Mouse (Mus musculus): ENCODE data around the gene Tmem150c. TPM values are rescaled to one million over a fixed set of nuclear protein-coding genes. Genes with fewer than 3 reads are reported as not detected.

Tmem150c gene
- total RNA-seq, 1 experiment from 2014 or later = not detected

DNA sequence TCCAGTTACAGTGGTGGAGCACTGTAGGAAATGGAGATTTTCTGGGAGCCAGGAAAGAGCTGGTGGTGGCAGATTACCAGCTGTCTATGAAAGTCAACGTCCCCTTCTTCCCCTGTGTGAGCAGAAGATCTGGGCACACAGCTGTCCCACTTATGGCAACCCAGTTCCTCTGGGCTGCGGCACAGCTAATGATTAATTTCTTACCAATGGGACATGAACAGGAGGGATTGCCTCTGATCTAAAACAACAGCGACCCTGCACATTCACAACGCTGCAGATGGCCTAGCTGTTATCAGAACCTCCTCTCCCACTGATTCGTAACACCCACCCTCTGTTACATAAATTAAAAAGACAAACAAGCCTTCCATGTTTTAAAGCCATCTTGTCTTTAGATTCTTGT, 46.2 kb downstream of the Tmem150c start:
- no peak for ATAC-seq (ENCODE audit: extremely low read depth, insufficient number of reproducible peaks, low FRiP score, poor library complexity, severe bottlenecking)

DNA sequence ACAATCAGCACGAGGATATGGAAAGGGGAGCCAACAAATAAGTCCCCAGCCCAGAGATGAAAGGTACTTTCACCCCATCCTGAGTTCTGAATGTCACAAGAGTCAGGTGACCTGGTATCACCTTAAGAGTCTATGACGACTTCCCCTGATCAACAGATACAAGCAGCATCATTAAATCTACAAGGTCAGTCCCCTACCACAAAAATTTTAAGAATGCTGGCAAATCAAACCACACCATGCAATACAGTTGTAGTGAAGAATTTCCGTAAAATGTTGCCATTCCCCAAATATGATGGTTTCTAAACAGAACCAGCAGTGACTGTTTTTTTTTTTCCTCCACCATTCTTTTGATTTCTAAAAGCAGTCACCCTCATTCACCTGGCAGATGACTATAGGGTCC, 49.0 kb downstream of the Tmem150c start:
- no peak for ATAC-seq (ENCODE audit: extremely low read depth, insufficient number of reproducible peaks, low FRiP score, poor library complexity, severe bottlenecking)

DNA sequence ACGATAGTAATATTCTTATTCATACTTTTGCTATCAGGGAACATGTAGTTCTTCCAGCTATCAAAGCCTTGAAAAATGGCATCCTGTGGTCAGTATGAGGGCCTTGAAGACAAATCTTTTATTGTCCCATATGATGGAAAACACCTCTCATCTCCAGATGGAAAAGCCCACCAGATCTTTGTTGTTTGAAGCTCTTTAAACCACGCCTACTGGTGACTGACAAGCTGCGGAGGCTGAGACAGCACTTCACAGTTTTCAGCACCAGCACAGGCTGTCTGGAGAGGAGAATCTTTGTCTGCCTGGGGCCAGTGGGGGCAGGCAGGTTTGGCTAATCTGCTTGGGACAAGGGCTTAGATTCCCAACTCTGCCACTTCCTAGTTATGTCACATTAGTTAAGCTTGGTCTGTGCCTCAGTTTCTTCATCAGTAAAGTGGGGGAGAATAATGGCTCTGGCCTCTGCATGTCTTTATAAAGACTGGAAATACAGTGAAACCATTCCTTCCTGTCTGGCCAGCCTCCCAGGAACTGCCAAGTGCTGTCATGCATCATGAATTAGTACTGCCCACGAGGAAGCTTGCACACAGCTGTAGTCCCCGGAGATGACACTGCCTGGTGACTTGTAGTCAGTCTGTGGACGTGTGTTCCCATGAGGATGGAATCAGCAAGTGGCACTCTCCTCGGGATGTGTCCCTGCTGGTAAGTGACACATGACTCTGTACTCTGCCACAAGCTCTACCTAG, 49.9 kb downstream of the Tmem150c start:
- ATAC-seq (ENCODE audit: extremely low read depth, insufficient number of reproducible peaks, low FRiP score, poor library complexity, severe bottlenecking) = no peak

DNA sequence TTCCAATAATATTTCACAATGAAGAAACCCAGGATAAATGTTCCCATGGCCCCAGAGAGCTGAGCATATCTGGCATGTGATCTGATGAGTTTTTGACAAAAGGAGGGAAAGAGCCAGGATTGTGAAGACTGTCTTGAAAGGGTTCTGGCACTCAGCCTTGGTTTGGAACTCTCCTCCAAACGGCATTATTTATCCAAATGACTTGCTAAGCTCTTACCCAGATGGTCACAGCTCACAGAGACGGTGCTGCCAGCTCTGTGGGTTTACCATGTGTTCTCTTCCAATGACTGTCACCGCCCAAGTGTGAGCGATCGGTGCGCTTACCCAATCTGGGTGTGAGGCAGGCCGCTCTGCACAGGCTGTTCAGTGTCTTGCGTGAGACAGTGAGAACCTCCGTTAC, 50.7 kb downstream of the Tmem150c start:
- no peak for ATAC-seq (ENCODE audit: extremely low read depth, insufficient number of reproducible peaks, low FRiP score, poor library complexity, severe bottlenecking)

DNA sequence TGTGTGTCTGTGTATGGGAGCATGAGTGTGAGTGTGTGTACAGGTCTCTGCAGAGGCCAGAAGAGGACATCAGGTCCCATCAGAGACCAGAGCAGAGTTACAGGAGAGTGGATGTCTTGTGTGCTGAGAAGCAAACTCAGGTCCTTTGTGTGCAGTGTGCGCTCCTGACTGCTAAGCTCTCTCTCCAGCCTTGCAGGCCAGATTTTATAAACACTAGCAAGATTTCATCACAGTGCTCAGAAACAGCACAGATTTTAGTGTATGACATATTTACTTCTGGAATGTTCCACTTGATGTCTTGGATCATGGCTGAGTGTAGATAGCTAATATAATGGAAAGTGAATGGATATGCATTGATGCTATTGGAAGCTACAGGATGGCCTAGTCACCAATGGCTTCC, 57.2 kb downstream of the Tmem150c start:
- ATAC-seq (ENCODE audit: extremely low read depth, insufficient number of reproducible peaks, low FRiP score, poor library complexity, severe bottlenecking) = no peak

DNA sequence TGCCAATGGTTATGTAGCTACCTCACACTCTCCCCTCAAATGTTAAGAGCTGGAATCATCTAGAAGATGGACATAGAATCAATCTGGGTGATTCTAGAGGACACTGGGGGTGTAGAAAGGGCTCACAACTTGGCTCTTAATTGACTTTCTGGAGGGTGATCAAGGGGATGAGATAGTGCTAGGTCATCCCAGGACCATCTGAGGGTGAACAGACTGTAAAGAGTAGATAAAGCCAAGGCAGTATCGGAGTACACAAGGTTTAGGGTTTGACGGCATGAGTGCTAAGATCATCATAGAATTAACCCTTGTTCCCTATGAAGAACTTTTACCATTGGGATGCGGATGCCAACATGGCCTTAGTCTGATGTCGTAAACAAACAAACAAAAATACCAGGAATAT, 61.6 kb downstream of the Tmem150c start:
- ATAC-seq (ENCODE audit: extremely low read depth, insufficient number of reproducible peaks, low FRiP score, poor library complexity, severe bottlenecking) = no peak

DNA sequence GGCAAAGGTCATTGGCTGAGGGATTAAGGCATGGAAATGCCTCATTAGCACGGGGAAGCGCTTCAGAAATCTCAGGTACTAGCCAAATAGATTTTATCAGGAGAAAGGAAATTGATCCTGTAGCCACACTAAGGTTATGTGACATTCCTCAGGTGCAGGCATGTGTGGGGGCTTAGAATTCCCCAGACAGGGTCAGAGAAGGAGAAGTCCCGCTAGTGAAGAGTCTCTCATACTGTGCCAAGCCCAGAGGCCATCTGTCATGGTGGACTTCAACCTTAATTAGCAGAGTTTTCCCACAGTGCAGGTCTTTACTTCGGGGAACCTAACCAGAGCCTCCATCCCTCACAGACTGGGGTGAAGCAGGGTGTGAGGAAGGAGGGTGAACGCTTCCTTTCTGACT, 62.7 kb downstream of the Tmem150c start:
- no peak for ATAC-seq (ENCODE audit: extremely low read depth, insufficient number of reproducible peaks, low FRiP score, poor library complexity, severe bottlenecking)

DNA sequence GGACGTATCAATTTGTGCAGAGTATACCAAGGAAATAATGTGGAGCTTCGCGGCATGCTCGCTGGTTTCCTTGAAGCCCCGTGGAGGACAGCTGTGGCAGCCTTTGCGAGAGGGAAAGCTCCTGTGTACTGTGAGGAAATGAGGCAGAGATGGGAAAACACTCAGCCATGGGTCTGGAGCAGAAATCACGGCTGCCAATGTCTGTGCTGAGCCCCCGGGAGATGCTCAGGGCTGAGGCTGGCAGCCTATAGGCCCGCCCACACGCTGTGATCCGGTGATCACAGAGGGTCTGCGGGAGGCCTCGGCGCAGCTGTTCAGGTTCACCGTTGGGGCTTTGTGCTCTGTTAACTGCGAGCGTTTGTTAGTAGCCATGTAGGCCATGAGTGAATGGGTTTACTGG, 68.0 kb downstream of the Tmem150c start:
- no peak for ATAC-seq (ENCODE audit: extremely low read depth, insufficient number of reproducible peaks, low FRiP score, poor library complexity, severe bottlenecking)

DNA sequence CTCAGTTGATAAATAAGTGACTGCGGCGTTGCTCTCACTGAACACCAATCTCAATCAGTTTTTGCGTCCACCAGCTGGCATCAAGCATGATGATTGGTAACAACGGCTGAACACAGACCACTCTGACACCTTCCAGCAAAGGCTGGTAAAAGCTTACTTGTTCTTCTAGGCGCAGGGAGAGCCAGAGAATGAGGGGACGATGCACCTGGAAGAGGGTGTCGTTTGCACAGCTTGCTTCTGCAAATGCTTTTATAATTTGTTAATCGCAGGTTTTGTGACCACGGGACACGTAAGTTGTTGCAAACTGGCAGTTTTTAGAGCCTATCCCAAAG, 68.4 kb downstream of the Tmem150c start:
- no peak for ATAC-seq (ENCODE audit: extremely low read depth, insufficient number of reproducible peaks, low FRiP score, poor library complexity, severe bottlenecking)

DNA sequence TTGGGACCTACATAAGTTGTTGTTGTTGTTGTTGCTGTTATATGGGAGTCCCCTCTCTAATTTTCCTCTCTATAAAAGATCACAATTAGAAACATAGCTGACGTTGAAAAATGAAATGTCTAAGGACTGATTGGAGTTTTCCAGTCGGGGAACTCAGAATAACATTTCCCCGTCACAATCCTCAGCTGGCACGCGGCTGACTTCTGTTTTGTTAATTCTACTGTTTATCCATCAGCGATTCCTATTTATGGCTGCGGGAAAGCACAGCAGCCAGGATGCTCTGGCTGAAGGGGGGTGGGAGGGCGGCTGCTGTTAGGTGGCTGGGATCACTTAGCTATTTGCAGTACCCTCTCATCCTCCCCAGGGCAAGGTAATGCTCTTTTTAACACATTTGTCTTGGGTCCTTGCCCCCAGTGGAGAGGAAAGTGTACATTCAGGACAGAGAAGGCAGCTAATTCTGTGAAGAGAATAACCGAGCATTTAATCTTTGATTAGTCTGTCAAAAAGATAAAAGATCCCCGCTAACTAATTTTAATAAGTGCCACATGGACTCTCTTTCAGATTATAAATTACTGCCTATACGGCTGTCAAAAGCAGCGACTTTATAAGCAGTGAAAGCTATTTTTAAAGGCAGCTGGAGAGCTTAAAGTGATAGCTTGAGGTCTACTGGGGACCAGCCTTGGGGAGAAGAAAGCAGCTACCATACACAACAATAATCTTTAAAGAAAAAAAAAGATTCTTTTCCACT, 68.9 kb downstream of the Tmem150c start:
- ATAC-seq (ENCODE audit: extremely low read depth, insufficient number of reproducible peaks, low FRiP score, poor library complexity, severe bottlenecking) = no peak

DNA sequence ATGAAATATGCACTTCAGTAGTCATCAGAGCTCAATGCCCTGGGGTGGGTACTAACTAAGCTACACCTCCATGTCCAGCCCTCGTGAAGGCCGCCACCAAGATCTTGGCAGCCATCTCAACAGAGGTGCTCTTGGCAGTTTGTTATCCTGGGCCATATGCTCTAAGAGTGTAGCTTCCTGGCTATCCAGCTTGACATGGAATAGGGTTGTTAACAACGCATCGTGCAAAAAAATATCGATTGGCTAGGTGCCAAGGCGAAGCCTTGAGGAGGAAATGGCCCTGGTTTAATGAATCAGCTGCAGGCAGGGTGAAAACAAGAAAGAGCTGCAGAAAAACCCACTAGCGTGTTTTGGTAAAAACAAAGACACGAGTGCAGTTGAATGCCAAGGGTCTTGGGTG, 74.5 kb downstream of the Tmem150c start:
- no peak for ATAC-seq (ENCODE audit: extremely low read depth, insufficient number of reproducible peaks, low FRiP score, poor library complexity, severe bottlenecking)

DNA sequence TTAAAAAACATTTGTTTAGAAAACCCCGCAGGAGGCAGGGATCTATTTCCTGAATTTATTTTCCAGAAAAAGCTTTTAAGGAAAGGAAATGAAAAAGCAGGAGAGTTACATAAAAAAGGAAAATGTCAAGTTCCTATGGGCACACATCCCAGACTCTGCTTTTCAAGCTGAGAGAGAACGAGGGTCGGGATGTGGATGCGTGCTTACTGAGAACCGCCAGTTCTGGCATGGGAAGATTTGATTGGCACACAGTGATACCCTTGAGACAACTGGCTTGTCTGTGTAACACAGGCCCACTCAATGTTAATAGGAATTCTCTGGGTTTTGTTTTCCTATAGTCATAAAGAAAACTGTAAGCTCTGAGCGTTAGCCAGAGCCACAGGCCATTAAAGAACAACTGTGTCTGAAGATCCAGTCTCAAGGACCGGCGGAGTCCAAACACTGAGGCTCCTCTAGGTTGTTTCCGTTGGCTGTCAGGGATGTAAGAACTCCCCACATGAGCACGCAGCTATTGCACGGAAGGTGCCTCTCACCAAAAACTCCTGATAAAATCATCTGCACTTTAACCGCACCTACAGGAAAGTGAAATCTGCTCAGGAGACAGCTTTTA, 75.5 kb downstream of the Tmem150c start:
- no peak for ATAC-seq (ENCODE audit: extremely low read depth, insufficient number of reproducible peaks, low FRiP score, poor library complexity, severe bottlenecking)

DNA sequence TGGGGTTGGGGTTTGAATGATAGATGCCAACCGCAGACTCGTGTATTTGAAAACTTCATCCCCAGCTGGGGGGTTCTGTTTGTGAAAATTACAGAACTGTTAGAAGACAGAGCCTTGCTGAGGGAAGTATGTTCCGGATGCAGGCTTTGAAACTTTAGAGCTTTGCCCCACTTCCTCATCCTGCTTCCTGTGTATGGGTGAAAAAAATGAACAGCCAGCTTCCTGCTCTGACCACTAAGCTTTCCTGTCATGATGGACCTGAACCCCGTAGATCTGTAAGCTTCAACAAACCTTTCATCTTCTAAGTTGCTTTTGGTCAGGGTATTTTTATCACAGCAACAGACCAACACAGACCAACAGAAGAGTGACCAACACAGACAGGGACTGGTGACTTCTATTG, 77.6 kb downstream of the Tmem150c start:
- no peak for ATAC-seq (ENCODE audit: extremely low read depth, insufficient number of reproducible peaks, low FRiP score, poor library complexity, severe bottlenecking)

DNA sequence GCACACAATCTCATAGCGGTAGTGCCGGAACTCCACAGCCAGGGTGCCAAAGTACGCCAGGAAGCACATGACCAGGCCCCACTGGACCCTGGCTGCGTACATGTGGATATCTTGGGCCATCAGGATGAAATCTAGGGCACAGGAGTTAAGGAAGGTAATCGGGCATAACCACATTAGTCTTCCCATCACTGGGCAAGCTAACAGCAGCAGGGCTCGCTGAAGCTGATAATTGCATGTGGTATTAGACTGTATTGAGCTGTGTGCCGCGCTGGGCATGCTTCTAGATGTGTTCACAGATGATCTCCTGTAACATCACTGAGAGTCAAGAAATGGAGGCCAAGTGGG, 79.7 kb downstream of the Tmem150c start:
- ATAC-seq (ENCODE audit: extremely low read depth, insufficient number of reproducible peaks, low FRiP score, poor library complexity, severe bottlenecking) = no peak

DNA sequence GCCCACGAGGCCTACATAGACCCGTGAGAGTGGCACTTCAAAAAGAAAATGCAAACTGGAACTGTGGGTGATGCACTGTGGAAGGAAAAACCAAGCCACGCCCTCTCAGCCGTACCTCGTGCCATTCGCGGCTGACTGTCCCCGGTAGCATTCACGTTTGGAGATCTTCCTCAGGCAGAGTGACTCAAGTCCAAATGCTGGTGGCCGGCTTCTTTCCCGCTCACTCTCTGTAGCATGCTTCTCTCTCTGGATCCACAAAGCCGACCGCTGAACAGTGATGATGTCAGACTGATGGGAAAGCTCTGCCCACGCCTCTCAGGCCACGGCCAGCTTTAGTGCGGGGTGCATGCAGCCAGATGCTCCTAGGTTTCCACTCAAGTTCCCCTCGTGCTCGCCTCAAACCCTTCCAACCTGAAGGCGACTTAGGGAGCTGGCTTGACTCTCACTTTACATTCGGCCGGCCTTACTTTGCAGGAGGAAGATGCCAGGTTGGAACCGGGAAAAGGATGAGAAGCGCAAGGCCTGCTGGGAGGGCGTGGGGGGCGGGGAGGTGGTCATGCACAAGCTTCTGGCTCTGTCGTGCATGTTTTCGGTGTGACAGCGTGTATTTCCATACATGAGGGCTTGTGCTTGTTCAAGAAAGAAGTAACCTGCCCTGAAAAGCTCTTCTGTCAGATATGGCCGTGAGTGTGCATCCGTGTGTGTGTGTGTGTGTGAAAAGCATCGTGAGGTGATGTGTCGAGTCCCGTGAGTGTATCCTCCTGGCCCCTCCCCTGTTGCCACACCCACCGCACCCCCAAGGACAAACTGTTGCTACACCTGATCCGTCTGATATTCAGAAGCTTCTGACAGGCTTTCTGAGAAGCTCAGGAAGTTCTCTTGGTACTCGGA, 80.3 kb downstream of the Tmem150c start:
- ATAC-seq (ENCODE audit: extremely low read depth, insufficient number of reproducible peaks, low FRiP score, poor library complexity, severe bottlenecking) = no peak; the same call in 1 of the 2 replicates

DNA sequence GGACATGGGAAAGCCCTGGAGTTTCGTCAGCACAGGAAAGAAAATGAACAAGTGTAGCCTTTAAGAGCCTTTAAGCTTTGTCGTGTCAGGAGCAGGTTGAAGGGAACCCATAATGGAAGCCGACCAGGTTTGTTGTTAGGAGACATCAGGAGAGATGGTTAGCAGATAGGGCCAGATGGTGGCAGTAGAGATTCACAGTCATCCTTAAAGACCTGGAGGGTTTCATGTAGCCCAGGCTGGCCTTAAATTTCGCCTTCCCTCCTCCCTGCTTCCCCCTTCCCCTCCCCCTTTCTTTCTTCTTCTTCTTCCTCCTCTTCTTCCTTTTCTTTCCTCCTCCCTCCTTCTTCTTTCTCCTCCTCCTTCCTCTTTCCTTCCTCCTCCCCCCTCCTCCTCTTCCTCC, 85.0 kb downstream of the Tmem150c start:
- no peak for ATAC-seq (ENCODE audit: extremely low read depth, insufficient number of reproducible peaks, low FRiP score, poor library complexity, severe bottlenecking)

DNA sequence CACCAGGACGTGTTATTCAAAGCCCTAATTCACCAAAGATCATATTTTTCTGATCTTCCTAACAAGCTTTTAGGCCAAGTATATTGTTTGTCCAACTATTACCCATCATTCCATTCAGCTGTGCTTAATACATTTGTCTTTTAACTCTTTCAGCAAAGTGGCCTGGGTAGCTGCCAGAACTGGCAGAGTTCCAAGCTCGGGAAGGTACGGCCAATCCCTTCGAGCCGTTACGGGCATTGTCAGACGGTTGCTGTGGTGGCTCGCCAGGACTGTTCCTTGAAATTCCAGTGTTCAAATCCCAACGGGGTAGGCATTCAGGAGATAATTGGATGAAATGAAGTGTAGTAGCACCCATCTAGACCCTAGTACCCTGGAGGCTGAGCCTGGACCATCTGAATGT, 87.1 kb downstream of the Tmem150c start:
- ATAC-seq (ENCODE audit: extremely low read depth, insufficient number of reproducible peaks, low FRiP score, poor library complexity, severe bottlenecking) = no peak

DNA sequence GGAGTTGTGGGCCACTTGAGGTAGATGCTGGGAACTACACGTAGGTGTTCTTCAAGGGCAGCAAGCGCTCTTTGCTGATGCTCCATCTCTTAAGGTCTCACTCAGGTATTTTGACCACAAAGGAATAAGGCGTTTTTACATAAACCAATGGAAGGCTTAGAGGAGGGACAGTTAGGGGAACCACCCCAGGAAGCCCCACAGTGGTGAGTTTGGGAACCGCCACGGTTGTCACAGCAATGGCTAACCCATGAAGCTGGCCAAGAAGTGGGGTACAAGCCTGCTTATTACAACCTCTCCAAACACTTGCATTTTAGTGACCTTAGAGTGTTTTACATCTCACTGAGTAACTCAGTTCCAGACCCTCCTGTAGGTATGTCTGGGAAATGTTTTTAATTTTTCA, 88.1 kb downstream of the Tmem150c start:
- no peak for ATAC-seq (ENCODE audit: extremely low read depth, insufficient number of reproducible peaks, low FRiP score, poor library complexity, severe bottlenecking)

DNA sequence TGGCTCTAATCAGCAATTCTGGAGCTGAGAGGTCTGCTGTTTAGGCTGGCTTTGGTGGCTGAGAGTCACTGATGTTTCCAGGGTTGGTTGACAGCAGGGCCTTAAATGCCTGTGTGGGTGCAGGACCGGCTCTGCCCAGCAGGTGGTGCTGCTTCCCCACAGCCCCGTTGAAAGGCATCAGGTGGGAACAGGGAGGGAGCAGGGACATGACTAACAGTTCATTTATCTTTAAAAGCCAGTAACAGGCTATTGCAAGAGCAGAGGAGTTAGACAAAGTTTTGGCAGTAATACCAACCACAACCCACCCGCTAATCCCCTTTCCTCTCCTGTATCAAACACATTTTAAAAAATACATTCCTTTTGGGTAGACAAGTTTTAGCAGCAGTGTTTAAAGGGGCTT, 89.4 kb downstream of the Tmem150c start:
- ATAC-seq (ENCODE audit: extremely low read depth, insufficient number of reproducible peaks, low FRiP score, poor library complexity, severe bottlenecking) = peak; percentile 86

DNA sequence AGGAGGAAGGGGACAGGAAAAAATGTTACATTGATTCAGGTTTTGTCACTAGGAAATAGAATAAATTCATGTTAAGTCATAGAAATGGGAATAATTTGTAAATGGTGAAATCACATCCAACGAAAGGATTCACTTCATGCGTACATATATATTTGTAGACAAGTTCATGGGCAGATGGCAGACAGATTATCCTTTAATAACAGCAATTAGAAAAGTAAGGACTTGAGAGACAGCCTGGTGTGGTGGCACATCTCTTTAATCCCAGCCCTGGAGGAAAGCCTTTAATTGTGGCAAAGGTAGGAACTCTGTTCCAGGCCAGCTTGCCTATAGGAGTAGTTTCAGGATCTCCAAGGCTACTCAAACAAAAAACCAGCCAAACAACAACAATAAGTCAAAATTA, 90.1 kb downstream of the Tmem150c start:
- ATAC-seq (ENCODE audit: extremely low read depth, insufficient number of reproducible peaks, low FRiP score, poor library complexity, severe bottlenecking) = no peak
